Mouse (Mus musculus) heart, embryonic 11.5 days (tissue): Measurements from ENCODE around the gene Mboat2. TPM values are rescaled to one million over a fixed set of nuclear protein-coding genes. Genes with fewer than 3 reads are reported as not detected.
A peak's percentile ranks its signal among the peaks of the same experiment; 100 is the strongest.

Experiments used
- ATAC-seq: fragments of 200-750 bp; cut with Nextera tagmentation; replicated peaks from 2 replicates; pipeline ENCODE4 v1.8.0; 2017; ENCODE audit warnings: moderate library complexity; ENCODE audit not compliant: insufficient number of reproducible peaks, low FRiP score, low TSS enrichment
- H3K27ac ChIP-seq: fragments of 300-500 bp; sonication (generic); 2 replicates; pipeline ENCODE4 v1.5.1; 2014; ENCODE audit warnings: mild to moderate bottlenecking, low read depth, low read length
- H3K27me3 ChIP-seq: fragments of 300-500 bp; sonication (generic); 2 replicates; pipeline ENCODE4 v1.6.1; 2014; ENCODE audit warnings: mild to moderate bottlenecking, low read length, mixed read lengths; ENCODE audit not compliant: control insufficient read depth, insufficient read depth
- H3K36me3 ChIP-seq: fragments of 300-500 bp; sonication (generic); 2 replicates; pipeline ENCODE4 v1.6.1; 2014; ENCODE audit warnings: mild to moderate bottlenecking, low read length, moderate library complexity, mixed read lengths; ENCODE audit not compliant: control insufficient read depth, insufficient read depth
- H3K4me1 ChIP-seq: fragments of 300-500 bp; sonication (generic); 2 replicates; pipeline ENCODE4 v1.6.1; 2014; ENCODE audit warnings: low read length; ENCODE audit not compliant: control insufficient read depth, insufficient read depth
- H3K4me2 ChIP-seq: fragments of 300-500 bp; sonication (generic); 2 replicates; pipeline ENCODE4 v1.6.1; 2014; ENCODE audit warnings: mild to moderate bottlenecking, moderate library complexity
- H3K4me3 ChIP-seq: fragments of 300-500 bp; sonication (generic); 2 replicates; pipeline ENCODE4 v1.5.1; 2014; ENCODE audit warnings: low read depth, low read length
- H3K9ac ChIP-seq: fragments of 300-500 bp; sonication (generic); 2 replicates; pipeline ENCODE4 v1.6.1; 2014; ENCODE audit warnings: mild to moderate bottlenecking, low read depth, low read length, moderate library complexity
- H3K9me3 ChIP-seq: fragments of 300-500 bp; sonication (generic); replicated peaks from 2 replicates; pipeline ENCODE4 v1.6.1; 2016; ENCODE audit warnings: low read length; ENCODE audit not compliant: control insufficient read depth
- WGBS: fragments of 180-500 bp; shearing (Covaris S2); extraction: QIAGEN DNeasy Blood & Tissue Kit; methylation state at CpG from one replicate; pipeline ENCODE4 v1.1.7; 2014; ENCODE audit not compliant: insufficient replicate concordance; 5-methylcytosine and 5-hydroxymethylcytosine counted together
- polyA plus RNA-seq: library from polyadenylated mRNA; unstranded; fragments of >200 nt; fragmentation: Nextera tagmentation; extraction: Ambion mirVana; gene quantifications from 2 replicates; pipeline ENCODE4 v1.2.1, GENCODE M21; 2014

Mboat2 gene
- polyA plus RNA-seq, 1 experiment from 2014 or later = 39.1 TPM

DNA sequence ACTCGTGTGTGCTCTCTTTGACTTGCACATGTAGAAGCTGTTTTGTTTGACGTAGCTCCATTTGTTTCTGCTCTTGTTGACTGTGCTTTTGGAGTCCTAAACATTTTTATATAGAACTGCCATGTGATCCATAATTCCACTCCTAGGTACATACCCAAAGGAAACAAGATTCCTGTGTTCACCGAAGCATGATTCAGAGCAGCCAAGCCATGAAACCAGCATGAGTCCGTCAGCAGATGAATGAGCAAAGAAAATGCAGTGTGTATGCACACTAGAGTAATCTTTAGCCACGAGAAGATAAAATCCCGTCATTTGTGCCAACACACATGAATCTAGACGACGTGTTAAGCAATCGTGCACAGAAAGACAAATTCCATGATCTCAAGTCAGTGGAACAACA is 67.5 kb downstream of the Mboat2 start:
- ATAC-seq = no peak
- no peak overlapping the region for H3K9ac ChIP-seq
- no peaks in the 10 kb centered on the region for H3K27me3 ChIP-seq
- no peak overlapping the region for H3K27ac ChIP-seq
- no peak overlapping the region for H3K4me3 ChIP-seq
- H3K9me3 ChIP-seq = no peaks in the 10 kb centered on the region
- peaks cover 4% of the 10 kb centered on the region for H3K36me3 ChIP-seq
- H3K4me1 ChIP-seq = peaks cover 12% of the 10 kb centered on the region; the same call in 1 of the 2 replicates
- WGBS = 83% methylated on average over 9 of the region's 9 CpGs
- no peak overlapping the region for H3K4me2 ChIP-seq

DNA sequence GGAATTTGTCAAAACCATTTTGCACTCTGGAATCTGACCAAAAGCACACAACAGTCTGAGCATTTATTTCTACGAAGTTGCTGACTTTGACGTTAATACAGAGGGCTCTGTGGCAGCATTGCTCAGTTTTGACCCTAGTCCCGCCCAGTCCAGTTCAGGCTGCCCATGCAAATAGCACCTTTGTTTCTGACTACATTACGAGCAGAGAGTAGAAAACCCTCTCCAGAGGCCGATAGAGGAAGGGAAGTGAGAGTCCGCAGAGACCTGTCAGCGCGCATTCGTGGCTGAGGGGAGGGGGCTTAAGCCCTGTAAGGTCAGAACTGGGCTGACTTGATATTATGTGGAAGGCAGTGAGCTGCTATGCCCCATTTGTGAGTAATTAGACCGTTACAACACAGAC is 69.0 kb downstream of the Mboat2 start:
- Histone ChIP-seq H3K27ac (no peak overlapping the region), H3K27me3 (no peaks in the 10 kb centered on the region), H3K9ac (no peak overlapping the region), H3K9me3 (no peaks in the 10 kb centered on the region), H3K36me3 (peaks cover 4% of the 10 kb centered on the region), H3K4me2 (no peak overlapping the region), H3K4me3 (no peak overlapping the region), H3K4me1 (peaks cover 4% of the 10 kb centered on the region; the same call in 1 of the 2 replicates)
- WGBS = 89% methylated on average over 10 of the region's 10 CpGs
- no peak for ATAC-seq

DNA sequence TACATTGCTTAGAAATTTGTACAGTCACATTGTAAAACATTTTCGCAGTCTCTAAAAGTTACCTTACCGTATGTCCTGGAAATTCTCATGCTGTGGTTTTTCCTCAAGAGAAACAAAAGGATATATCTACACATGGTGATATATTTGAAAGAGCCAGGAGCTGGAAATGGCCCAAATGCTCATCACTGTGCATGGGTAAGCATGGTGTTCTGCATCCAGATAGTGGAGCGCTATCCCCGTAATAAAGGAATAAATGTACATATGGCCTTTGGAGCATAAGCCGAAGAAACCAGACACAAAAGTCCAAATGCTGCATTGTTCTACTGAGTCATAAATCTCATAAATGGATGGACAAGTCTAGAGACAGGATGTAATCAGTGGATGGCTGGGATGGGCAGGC is 72.1 kb downstream of the Mboat2 start:
- Histone ChIP-seq H3K27me3 (no peaks in the 10 kb centered on the region), H3K4me1 (0 out of 2 replicates have a peak, but pooled peaks cover 4% of the 10 kb centered on the region), H3K9ac (no peak overlapping the region), H3K36me3 (peaks cover 4% of the 10 kb centered on the region), H3K27ac (no peak overlapping the region), H3K9me3 (no peaks in the 10 kb centered on the region), H3K4me3 (no peak overlapping the region), H3K4me2 (no peak overlapping the region)
- no peak for ATAC-seq
- WGBS = 93% methylated on average over 5 of the region's 5 CpGs

DNA sequence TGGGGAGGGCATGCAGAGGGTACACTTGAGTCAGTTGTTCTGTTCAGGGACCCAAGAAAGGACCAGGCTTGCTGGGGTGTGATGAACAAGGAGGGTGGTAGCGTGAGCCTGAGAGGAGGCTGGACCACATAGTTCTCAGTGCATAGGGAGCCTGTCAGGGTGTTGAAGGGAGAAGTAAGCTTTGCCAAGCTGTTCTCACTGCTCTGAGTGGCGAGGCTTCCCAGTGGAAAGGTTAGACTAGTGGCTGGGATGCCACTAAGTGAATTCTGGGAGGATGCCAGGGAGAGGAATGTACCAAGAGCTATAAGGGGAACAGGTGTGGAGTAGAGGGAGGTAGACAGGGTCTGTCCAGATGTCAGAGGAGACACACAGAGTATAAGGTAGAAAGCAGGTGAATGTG is 77.2 kb downstream of the Mboat2 start:
- Histone ChIP-seq H3K27ac (no peak overlapping the region), H3K4me3 (no peak overlapping the region), H3K9ac (no peak overlapping the region), H3K27me3 (no peaks in the 10 kb centered on the region), H3K4me1 (peaks cover 11% of the 10 kb centered on the region), H3K4me2 (no peak overlapping the region), H3K36me3 (no peaks in the 10 kb centered on the region), H3K9me3 (no peaks in the 10 kb centered on the region)
- ATAC-seq = 0 out of 2 replicates have a peak, but pooled peaks have one; percentile 22
- 86% methylated on average over 2 of the region's 2 CpGs for WGBS

DNA sequence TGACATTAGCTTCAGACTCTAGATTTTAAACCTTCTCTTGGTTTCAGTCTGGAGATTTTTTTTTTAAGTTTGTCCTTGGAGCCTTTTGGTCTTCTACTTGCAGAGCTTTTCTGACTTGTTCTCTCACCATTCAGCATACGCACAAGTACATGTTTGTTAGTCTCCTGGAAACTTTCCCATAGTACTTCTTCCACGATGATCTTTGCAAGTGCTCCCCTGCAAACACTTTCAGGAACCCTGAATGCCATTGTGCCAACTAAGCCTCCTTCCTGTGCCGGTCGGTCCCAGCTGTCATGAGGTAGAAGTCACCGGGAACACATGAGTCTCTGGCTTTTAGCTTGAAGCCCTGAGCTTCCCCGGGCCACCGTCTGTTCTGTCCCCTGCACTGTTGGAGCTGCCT is 79.0 kb downstream of the Mboat2 start:
- H3K9me3 ChIP-seq = no peaks in the 10 kb centered on the region
- peaks cover 12% of the 10 kb centered on the region for H3K4me1 ChIP-seq
- H3K4me3 ChIP-seq = no peak overlapping the region
- no peaks in the 10 kb centered on the region for H3K27me3 ChIP-seq
- H3K9ac ChIP-seq = no peak overlapping the region
- H3K4me2 ChIP-seq = no peak overlapping the region
- peaks cover 5% of the 10 kb centered on the region; the same call in 1 of the 2 replicates for H3K36me3 ChIP-seq
- 80% methylated on average over 7 of the region's 7 CpGs for whole genome bisulfite sequencing
- peak overlapping the region; percentile 29; the same call in 1 of the 2 replicates for H3K27ac ChIP-seq
- no peak for ATAC-seq

DNA sequence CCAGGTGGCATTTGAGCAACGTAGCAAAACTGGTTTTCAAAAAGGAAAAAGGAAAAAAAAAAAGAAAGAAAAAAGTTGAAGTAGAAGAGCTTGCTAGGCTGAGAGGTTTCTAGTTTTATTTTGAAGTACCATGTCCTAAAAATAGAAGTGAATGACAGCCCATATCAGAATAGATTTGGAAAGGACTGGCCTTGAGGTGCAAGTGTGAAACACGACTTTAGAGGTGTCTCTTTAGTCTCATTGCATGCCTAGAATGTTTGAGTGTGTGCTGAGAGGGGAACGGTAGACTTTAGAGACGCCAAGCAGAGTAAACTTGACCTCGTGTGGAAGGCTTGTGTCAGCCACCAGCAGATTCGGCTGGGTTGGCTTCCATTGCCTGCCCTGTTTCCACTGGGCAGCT is 81.5 kb downstream of the Mboat2 start:
- no peak for ATAC-seq
- no peaks in the 10 kb centered on the region for H3K9me3 ChIP-seq
- peak overlapping the region; percentile 29 for H3K4me2 ChIP-seq
- no peaks in the 10 kb centered on the region for H3K27me3 ChIP-seq
- no peak overlapping the region for H3K4me3 ChIP-seq
- WGBS = 43% methylated on average over 6 of the region's 6 CpGs
- H3K4me1 ChIP-seq = peaks cover 12% of the 10 kb centered on the region
- peak overlapping the region; percentile 85 for H3K27ac ChIP-seq
- peaks cover 7% of the 10 kb centered on the region; the same call in 1 of the 2 replicates for H3K36me3 ChIP-seq
- no peak overlapping the region for H3K9ac ChIP-seq

DNA sequence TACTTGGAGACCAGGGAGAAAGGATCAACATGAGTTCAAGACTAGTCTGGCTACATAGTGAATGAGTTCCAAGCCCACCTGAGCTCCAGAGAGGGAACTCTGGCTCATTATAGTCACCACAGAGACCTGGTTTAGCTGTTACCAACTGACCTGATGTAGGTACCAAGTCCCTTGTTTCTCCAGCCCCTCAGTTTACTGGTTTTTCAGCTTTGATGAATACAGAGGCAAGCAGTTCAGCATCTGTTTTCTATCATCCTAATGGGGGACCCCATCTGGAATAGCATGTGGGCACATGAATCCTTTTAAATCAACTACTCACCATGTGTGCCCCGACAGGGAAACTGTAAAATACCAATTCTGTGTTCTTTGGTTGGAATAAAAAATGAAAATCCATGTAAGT is 82.2 kb downstream of the Mboat2 start:
- Histone ChIP-seq H3K4me1 (peaks cover 12% of the 10 kb centered on the region), H3K27me3 (no peaks in the 10 kb centered on the region), H3K4me3 (no peak overlapping the region), H3K4me2 (no peak overlapping the region), H3K36me3 (peaks cover 7% of the 10 kb centered on the region; the same call in 1 of the 2 replicates), H3K9me3 (no peaks in the 10 kb centered on the region), H3K9ac (no peak overlapping the region), H3K27ac (peak overlapping the region; percentile 85)
- no peak for ATAC-seq
- 76% methylated on average over 1 of the region's 1 CpGs for WGBS

DNA sequence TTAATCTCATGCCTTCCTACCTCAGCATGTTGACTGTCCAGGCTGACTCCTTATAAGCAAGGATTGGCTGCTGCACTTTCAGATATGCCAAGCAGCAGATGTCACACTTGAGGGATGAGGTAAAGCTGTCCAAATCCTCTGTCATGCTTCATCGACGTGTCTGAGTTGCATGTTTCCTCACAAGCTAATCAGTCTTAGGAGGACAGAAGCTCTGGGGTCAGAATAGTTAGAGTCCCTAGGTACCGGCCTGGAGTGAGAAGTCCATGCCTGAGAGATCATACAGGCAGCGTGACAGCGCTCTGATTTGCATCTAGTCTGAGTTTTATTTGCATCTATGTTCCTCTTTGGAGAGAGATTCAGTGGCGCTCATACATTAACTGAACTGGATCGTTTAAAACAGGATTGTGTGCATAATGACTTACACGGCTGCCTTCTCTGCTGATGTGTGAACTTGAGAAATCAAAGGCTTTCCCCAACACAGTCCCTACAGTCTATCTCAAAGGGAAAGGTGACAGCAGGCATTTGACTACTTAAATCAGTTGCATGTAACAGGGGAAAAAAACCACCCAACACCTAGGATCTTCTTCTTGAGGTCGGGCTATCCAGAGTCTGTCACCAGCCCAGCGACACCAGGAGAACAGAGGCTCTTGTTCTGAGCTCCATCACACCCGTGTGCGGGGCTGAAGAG is 88.0 kb downstream of the Mboat2 start:
- Histone ChIP-seq H3K9me3 (no peaks in the 10 kb centered on the region), H3K4me3 (no peak overlapping the region), H3K27me3 (no peaks in the 10 kb centered on the region), H3K27ac (no peak overlapping the region), H3K9ac (no peak overlapping the region), H3K4me1 (no peaks in the 10 kb centered on the region; the same call in 1 of the 2 replicates), H3K36me3 (peaks cover 7% of the 10 kb centered on the region; the same call in 1 of the 2 replicates), H3K4me2 (no peak overlapping the region)
- no peak for ATAC-seq
- 74% methylated on average over 12 of the region's 12 CpGs for WGBS

DNA sequence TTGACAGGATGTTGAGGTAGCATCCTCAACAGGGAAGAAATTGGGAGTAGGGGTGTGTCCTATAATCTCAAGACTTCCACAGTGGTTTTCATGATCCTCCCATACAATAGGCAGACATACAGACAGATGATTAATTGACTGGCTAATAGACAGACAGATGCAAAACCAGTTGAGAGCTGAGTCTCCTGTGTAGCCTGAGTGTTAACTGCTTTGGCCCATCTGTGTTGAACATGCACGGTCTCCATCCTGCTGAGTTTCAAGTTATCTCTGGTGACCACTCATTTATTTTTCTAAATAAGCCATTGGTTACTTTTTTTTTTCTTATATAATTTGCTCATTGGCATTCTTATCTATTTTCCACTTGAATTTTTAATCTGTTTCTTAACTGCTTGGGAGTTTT is 90.2 kb downstream of the Mboat2 start:
- Histone ChIP-seq H3K36me3 (no peaks in the 10 kb centered on the region; the same call in 1 of the 2 replicates), H3K4me1 (peaks cover 10% of the 10 kb centered on the region), H3K4me2 (no peak overlapping the region), H3K27me3 (no peaks in the 10 kb centered on the region), H3K4me3 (no peak overlapping the region), H3K9me3 (no peaks in the 10 kb centered on the region), H3K27ac (no peak overlapping the region), H3K9ac (no peak overlapping the region)
- WGBS = 74% methylated on average over 1 of the region's 1 CpGs
- no peak for ATAC-seq
